Comparison of ENCODE assay signal across 16 mouse cellular contexts in genomic region chr14:26156032-26156431, GRCm38 (mm10). TPM values are rescaled to one million over a fixed set of nuclear protein-coding genes. Genes with fewer than 3 reads are reported as not detected.
DNase-seq lines count a peak whose midpoint lies in the region; ATAC-seq and TF ChIP-seq lines count a peak whose summit lies in the region.
"Not testable (repeated sequence)": the region's sequence is repeated elsewhere in the genome, so short reads cannot be mapped to it uniquely, and the experiment has no call there.
"Had no signal": no experiment of that assay in that cellular context is flagged by ENCODE, and none has a peak within 500 bp of the region (broad histone marks: within the 10 kb centered on the region; RNA-seq: fewer than 3 reads in every experiment).

No protein-coding gene starts in this region.

- H3K4me2 ChIP-seq in lung, postnatal 0 days (replicated peaks; ENCODE audit: low read depth, low read length); stomach, postnatal 0 days (replicated peaks; ENCODE audit: low read depth): not testable (repeated sequence)

- not testable (repeated sequence) for H3K36me3 ChIP-seq in lung, postnatal 0 days (ENCODE audit: insufficient read depth, low read length); stomach, postnatal 0 days (ENCODE audit: control insufficient read depth, insufficient read depth, low read length)

- not testable (repeated sequence) for H3K4me3 ChIP-seq in lung, postnatal 0 days (ENCODE audit: low read depth, low read length); stomach, postnatal 0 days (ENCODE audit: low read depth, low read length)

- not testable (repeated sequence) for H3K27me3 ChIP-seq in lung, postnatal 0 days (replicated peaks; ENCODE audit: insufficient read depth, low read length); stomach, postnatal 0 days (ENCODE audit: control insufficient read depth, insufficient read depth, low read length)

- not testable (repeated sequence) for H3K9me3 ChIP-seq in lung, postnatal 0 days (ENCODE audit: low read length); stomach, postnatal 0 days (ENCODE audit: control insufficient read depth, low read length)

- DNase-seq in lung, postnatal 0 days (ENCODE audit: low spot score); stomach, postnatal 0 days (ENCODE audit: low spot score): not testable (repeated sequence)

- 0 out of 2 replicates have a peak, but pooled peaks have one; percentile 9 for ATAC-seq in erythroid progenitor cell, adult 5-6 weeks (replicated peaks; ENCODE audit: low FRiP score, poor library complexity, severe bottlenecking)
- ATAC-seq in lung, postnatal 0 days, result peak; percentile 72
- ATAC-seq in stomach, postnatal 0 days (ENCODE audit: low FRiP score, low TSS enrichment), result peak; percentile 88

- WGBS in lung, postnatal 0 days, result no CpG with 5 or more reads among the region's 7 CpGs
- no CpG with 5 or more reads among the region's 7 CpGs for WGBS in stomach, postnatal 0 days

- TF ChIP-seq EP300 in lung, postnatal 0 days (IDR thresholded peaks at IDR 0.05); stomach, postnatal 0 days (optimal IDR thresholded peaks at IDR 0.05): not testable (repeated sequence)

- not testable (repeated sequence) for TF ChIP-seq CTCF in lung, postnatal 0 days (IDR thresholded peaks at IDR 0.05); stomach, postnatal 0 days (IDR thresholded peaks at IDR 0.05; ENCODE audit: low read depth)

- H3K4me1 ChIP-seq in lung, postnatal 0 days (ENCODE audit: insufficient read depth, low read depth, low read length); stomach, postnatal 0 days (replicated peaks; ENCODE audit: control insufficient read depth, insufficient read depth): not testable (repeated sequence)

- not testable (repeated sequence) for H3K27ac ChIP-seq in lung, postnatal 0 days (ENCODE audit: low read length); stomach, postnatal 0 days (replicated peaks)

- not testable (repeated sequence) for H3K9ac ChIP-seq in lung, postnatal 0 days (replicated peaks; ENCODE audit: low read depth); stomach, postnatal 0 days (ENCODE audit: low read length)

RNA-seq across cellular contexts. Expression of gene Plac9b, which starts 26.2 kb away (rescaled TPM):
- not detected in 2 replicates for total RNA-seq in erythroid progenitor cell, adult 5-6 weeks (2015; ENCODE audit: low replicate concordance)
- total RNA-seq in erythroid progenitor cell, adult 5-6 weeks (2017; ENCODE audit: low replicate concordance), result not detected in 2 replicates
- 220 and 235 TPM in 2 replicates for polyA plus RNA-seq in lung, postnatal 0 days (2015; fragmentation: Nextera tagmentation; extraction: Ambion mirVana)
- 97.2 and 127 TPM in 2 replicates for polyA plus RNA-seq in stomach, postnatal 0 days (2015; fragmentation: Nextera tagmentation; extraction: Ambion mirVana)
- total RNA-seq: CH12.LX, MEL had no signal
- polyA plus RNA-seq: activated CD4-positive, CD25-positive, alpha-beta regulatory T cell, adult 4 months; CD4-positive, CD25-positive, alpha-beta regulatory T cell, adult 4 months; G1E; Patski had no signal

RNA-seq across cellular contexts. Expression of gene Duxbl2, which starts 37.9 kb away (rescaled TPM):
- total RNA-seq in erythroid progenitor cell, adult 5-6 weeks (2015; ENCODE audit: low replicate concordance), result not detected in 2 replicates
- not detected in 2 replicates for total RNA-seq in erythroid progenitor cell, adult 5-6 weeks (2017; ENCODE audit: low replicate concordance)
- polyA plus RNA-seq in lung, postnatal 0 days (2015; fragmentation: Nextera tagmentation; extraction: Ambion mirVana), result 1.3 and 1.9 TPM in 2 replicates
- polyA plus RNA-seq in stomach, postnatal 0 days (2015; fragmentation: Nextera tagmentation; extraction: Ambion mirVana), result 0.67 TPM in 1 of 2 replicates, not detected in the other
- total RNA-seq: adrenal gland, adult 18-20 months; adrenal gland, adult 2 months; adrenal gland, postnatal 14 days; adrenal gland, postnatal 25 days; adrenal gland, postnatal 36 days; CH12.LX; G1E; MEL had no signal
- polyA plus RNA-seq: activated CD4-positive, CD25-positive, alpha-beta regulatory T cell, adult 4 months; brain, embryonic 14.5 days; C2C12; CD4-positive, CD25-positive, alpha-beta regulatory T cell, adult 4 months; G1E; Patski had no signal

RNA-seq across cellular contexts. Expression of gene Tmem254b, which starts 50.8 kb away (rescaled TPM):
- not detected in 2 replicates for total RNA-seq in erythroid progenitor cell, adult 5-6 weeks (2015; ENCODE audit: low replicate concordance)
- 4.4 TPM in 1 of 2 replicates, not detected in the other for total RNA-seq in erythroid progenitor cell, adult 5-6 weeks (2017; ENCODE audit: low replicate concordance)
- polyA plus RNA-seq in lung, postnatal 0 days (2015; fragmentation: Nextera tagmentation; extraction: Ambion mirVana), result 40.4 and 42.0 TPM in 2 replicates
- 53.8 and 62.7 TPM in 2 replicates for polyA plus RNA-seq in stomach, postnatal 0 days (2015; fragmentation: Nextera tagmentation; extraction: Ambion mirVana)

Comparison
In these comparisons a context has a peak if more than half of its experiments do, and no peak if none do; other contexts are left out.
1. ATAC-seq: peak in every context shown above with its lines; median percentile 88 in stomach, postnatal 0 days; 72 in lung, postnatal 0 days; 9 in erythroid progenitor cell, adult 5-6 weeks.